Mouse (Mus musculus) intestine, embryonic 15.5 days (tissue): ENCODE data around the gene Pam. TPM values are rescaled to one million over a fixed set of nuclear protein-coding genes. Genes with fewer than 3 reads are reported as not detected.
A peak's percentile ranks its signal among the peaks of the same experiment; 100 is the strongest.

Experiments
- ATAC-seq: fragments of 200-750 bp; cut with Nextera tagmentation; 2 replicates; pipeline ENCODE4 v1.8.0; 2017; ENCODE audit warnings: moderate TSS enrichment, moderate library complexity
- H3K27ac ChIP-seq: fragments of 300-500 bp; sonication (generic); 2 replicates; pipeline ENCODE4 v1.5.1; 2015; ENCODE audit warnings: mild to moderate bottlenecking, inconsistent platforms
- H3K27me3 ChIP-seq: fragments of 300-500 bp; sonication (generic); replicated peaks from 2 replicates; pipeline ENCODE4 v1.6.1; 2015; ENCODE audit warnings: inconsistent platforms
- H3K36me3 ChIP-seq: fragments of 300-500 bp; sonication (generic); 2 replicates; pipeline ENCODE4 v1.6.1; 2015; ENCODE audit warnings: inconsistent platforms
- H3K4me1 ChIP-seq: fragments of 300-500 bp; sonication (generic); replicated peaks from 2 replicates; pipeline ENCODE4 v1.6.1; 2015; ENCODE audit warnings: inconsistent platforms
- H3K4me2 ChIP-seq: fragments of 300-500 bp; sonication (generic); replicated peaks from 2 replicates; pipeline ENCODE4 v1.6.1; 2015; ENCODE audit warnings: mild to moderate bottlenecking, inconsistent platforms
- H3K4me3 ChIP-seq: fragments of 300-500 bp; sonication (generic); replicated peaks from 2 replicates; pipeline ENCODE4 v1.5.1; 2015; ENCODE audit warnings: inconsistent platforms
- H3K9ac ChIP-seq: fragments of 300-500 bp; sonication (generic); 2 replicates; pipeline ENCODE4 v1.6.1; 2015; ENCODE audit warnings: inconsistent platforms
- H3K9me3 ChIP-seq: fragments of 300-500 bp; sonication (generic); 2 replicates; pipeline ENCODE4 v1.6.1; 2016; ENCODE audit warnings: inconsistent platforms
- WGBS: fragments of 180-500 bp; shearing (Covaris S2); methylation state at CpG from one replicate; pipeline ENCODE4 v1.1.7; 2015; 5-methylcytosine and 5-hydroxymethylcytosine counted together
- polyA plus RNA-seq: library from polyadenylated mRNA; unstranded; fragments of >200 nt; fragmentation: Nextera tagmentation; extraction: Ambion mirVana; gene quantifications from 2 replicates; pipeline ENCODE4 v1.2.1, GENCODE M21; 2015

Gene Pam
- polyA plus RNA-seq, 1 experiment from 2014 or later: 60.8 TPM

DNA sequence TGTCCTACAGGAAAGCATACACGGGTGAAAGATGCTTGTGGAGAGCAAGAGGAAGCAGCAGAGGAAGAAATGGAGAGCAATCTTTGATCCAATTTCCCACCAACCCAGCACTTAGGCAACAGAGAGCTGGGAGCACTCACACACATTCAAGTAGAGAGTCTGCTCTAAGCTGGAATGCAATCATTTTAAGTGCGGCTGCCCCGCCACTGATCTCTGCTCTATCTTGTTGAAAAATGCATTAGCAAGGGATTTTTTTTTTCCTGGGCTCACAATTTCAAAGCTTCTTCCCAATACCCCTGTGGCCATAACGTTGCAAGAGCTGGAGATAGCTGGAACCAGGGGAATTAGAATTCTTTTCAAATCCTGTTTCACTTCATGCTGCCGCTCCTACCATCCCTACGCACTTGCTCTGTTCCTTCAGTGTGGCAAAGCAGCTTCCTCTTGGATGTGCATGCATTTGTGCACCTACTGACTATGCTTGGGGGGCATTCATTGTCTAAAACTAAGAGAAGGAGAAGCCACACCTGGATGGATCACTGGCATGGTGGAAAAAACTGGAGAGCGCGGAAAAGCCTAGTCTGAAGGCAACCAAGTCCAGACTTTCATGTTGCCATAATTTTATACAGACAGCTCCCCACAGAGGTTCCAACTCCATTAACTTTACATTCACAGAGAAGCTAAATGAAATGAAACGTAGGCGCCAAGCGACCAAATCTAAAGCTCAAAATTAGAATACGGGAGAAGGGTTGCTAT lies 179.1 kb downstream of the Pam start:
- Histone ChIP-seq H3K27ac (no peak overlapping the region), H3K9ac (no peak overlapping the region), H3K4me1 (0 out of 2 replicates have a peak, but pooled peaks cover 2% of the 10 kb centered on the region), H3K4me3 (no peak overlapping the region), H3K9me3 (no peaks in the 10 kb centered on the region), H3K27me3 (no peaks in the 10 kb centered on the region), H3K4me2 (no peak overlapping the region), H3K36me3 (no peaks in the 10 kb centered on the region)
- ATAC-seq: no peak
- 73% methylated on average over 12 of the region's 12 CpGs for WGBS

- ATAC-seq: no peak
Observed at GRCm38 (mm10) chr1:97915726-97916125, 179.7 kb downstream of the Pam start.

DNA sequence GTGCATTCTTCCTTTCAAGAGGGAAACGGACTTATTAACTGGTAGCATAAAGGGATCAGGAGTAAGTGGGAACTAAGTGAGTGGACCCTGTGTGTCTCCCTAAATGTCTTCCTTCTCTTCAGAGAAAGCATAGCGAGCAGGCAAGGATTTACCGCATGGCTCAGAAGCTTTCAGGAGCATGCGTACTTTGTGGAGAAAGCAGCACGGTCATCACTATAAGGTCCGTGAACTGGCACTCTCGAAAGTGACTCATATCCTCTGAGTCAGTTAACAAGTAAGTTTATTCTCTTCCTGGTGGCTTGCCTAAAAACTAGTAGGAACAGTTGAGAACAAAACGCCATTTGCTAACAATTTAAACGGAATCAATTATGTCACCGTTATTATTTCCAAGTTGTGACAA lies 184.6 kb downstream of the Pam start:
- no peak for ATAC-seq
- no peaks in the 10 kb centered on the region for H3K9me3 ChIP-seq
- 74% methylated on average over 10 of the region's 10 CpGs for WGBS
- H3K4me2 ChIP-seq: no peak overlapping the region
- no peak overlapping the region for H3K27ac ChIP-seq
- no peak overlapping the region for H3K9ac ChIP-seq
- no peaks in the 10 kb centered on the region for H3K27me3 ChIP-seq
- H3K36me3 ChIP-seq: no peaks in the 10 kb centered on the region
- H3K4me3 ChIP-seq: no peak overlapping the region
- H3K4me1 ChIP-seq: no peaks in the 10 kb centered on the region

More at GRCm38 (mm10) chr1:97915726-97916125, 179.7 kb downstream of the Pam start:
- 82% methylated on average over 10 of the region's 10 CpGs for WGBS
- Histone ChIP-seq H3K9me3 (no peaks in the 10 kb centered on the region), H3K4me2 (no peak overlapping the region), H3K36me3 (no peaks in the 10 kb centered on the region), H3K27me3 (no peaks in the 10 kb centered on the region), H3K27ac (no peak overlapping the region), H3K4me1 (0 out of 2 replicates have a peak, but pooled peaks cover 2% of the 10 kb centered on the region), H3K9ac (no peak overlapping the region), H3K4me3 (no peak overlapping the region)

- no peak overlapping the region for H3K9ac ChIP-seq
- H3K4me2 ChIP-seq: no peak overlapping the region
- no peak overlapping the region for H3K27ac ChIP-seq
- no peaks in the 10 kb centered on the region for H3K27me3 ChIP-seq
- ATAC-seq: no peak
- no peaks in the 10 kb centered on the region for H3K4me1 ChIP-seq
- H3K4me3 ChIP-seq: no peak overlapping the region
- WGBS: 54% methylated on average over 5 of the region's 5 CpGs
- H3K36me3 ChIP-seq: no peaks in the 10 kb centered on the region
- no peaks in the 10 kb centered on the region for H3K9me3 ChIP-seq
Observed at GRCm38 (mm10) chr1:97909561-97909960, 185.9 kb downstream of the Pam start.

GRCm38 (mm10) chr1:97908736-97909135 lies 186.7 kb downstream of the Pam start:
- Histone ChIP-seq H3K4me1 (no peaks in the 10 kb centered on the region), H3K27ac (no peak overlapping the region), H3K27me3 (no peaks in the 10 kb centered on the region), H3K9ac (no peak overlapping the region), H3K36me3 (no peaks in the 10 kb centered on the region), H3K4me2 (no peak overlapping the region), H3K9me3 (no peaks in the 10 kb centered on the region), H3K4me3 (no peak overlapping the region)
- 89% methylated on average over 4 of the region's 4 CpGs for WGBS
- ATAC-seq: no peak

DNA sequence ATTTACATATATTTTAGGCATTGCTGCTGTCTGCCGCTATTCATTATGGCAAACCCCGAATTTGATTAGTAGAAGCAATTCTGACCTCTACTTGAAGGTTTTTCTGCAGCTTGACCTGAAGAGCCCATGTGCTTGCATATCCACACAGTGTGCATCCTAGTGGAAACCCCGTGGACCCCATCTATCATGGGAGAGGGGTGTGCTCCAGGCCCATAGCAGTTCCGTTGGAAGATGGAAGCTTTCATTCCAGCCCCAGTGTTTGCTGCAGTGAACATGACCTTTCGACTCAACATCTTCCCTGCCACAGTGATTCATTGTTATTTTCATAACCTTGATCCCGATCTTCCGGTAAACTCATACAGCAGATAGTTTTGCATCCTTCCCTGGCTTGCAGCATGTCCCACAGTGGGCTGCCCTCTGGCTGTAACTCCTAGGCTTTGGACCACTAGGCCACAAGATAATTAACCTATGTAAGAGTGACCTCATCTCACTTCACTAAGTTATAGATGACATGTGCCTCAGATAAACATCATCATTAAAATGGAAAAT lies 191.5 kb downstream of the Pam start:
- Histone ChIP-seq H3K4me1 (no peaks in the 10 kb centered on the region), H3K9me3 (no peaks in the 10 kb centered on the region), H3K4me3 (no peak overlapping the region), H3K36me3 (no peaks in the 10 kb centered on the region), H3K4me2 (no peak overlapping the region), H3K27ac (no peak overlapping the region), H3K27me3 (no peaks in the 10 kb centered on the region), H3K9ac (no peak overlapping the region)
- WGBS: 40% methylated on average over 7 of the region's 7 CpGs
- no peak for ATAC-seq

- Histone ChIP-seq H3K9me3 (no peaks in the 10 kb centered on the region), H3K36me3 (no peaks in the 10 kb centered on the region), H3K27ac (no peak overlapping the region), H3K4me2 (no peak overlapping the region), H3K9ac (no peak overlapping the region), H3K4me1 (no peaks in the 10 kb centered on the region), H3K4me3 (no peak overlapping the region), H3K27me3 (no peaks in the 10 kb centered on the region)
- WGBS: 55% methylated on average over 7 of the region's 7 CpGs
- ATAC-seq: peak; percentile 67; the same call in 1 of the 2 replicates
Observed at GRCm38 (mm10) chr1:97902830-97903229, 192.6 kb downstream of the Pam start.

GRCm38 (mm10) chr1:97900559-97901153 lies 194.8 kb downstream of the Pam start:
- Histone ChIP-seq H3K9ac (no peak overlapping the region), H3K4me1 (no peaks in the 10 kb centered on the region), H3K27me3 (no peaks in the 10 kb centered on the region), H3K27ac (no peak overlapping the region), H3K4me2 (no peak overlapping the region), H3K4me3 (no peak overlapping the region), H3K9me3 (no peaks in the 10 kb centered on the region), H3K36me3 (no peaks in the 10 kb centered on the region)
- ATAC-seq: no peak
- WGBS: 84% methylated on average over 7 of the region's 7 CpGs

GRCm38 (mm10) chr1:97887511-97887910 lies 207.9 kb downstream of the Pam start:
- H3K36me3 ChIP-seq: no peaks in the 10 kb centered on the region
- H3K9me3 ChIP-seq: no peaks in the 10 kb centered on the region
- H3K4me1 ChIP-seq: no peaks in the 10 kb centered on the region
- 85% methylated on average over 9 of the region's 9 CpGs for WGBS
- no peak for ATAC-seq
- H3K4me2 ChIP-seq: no peak overlapping the region
- no peak overlapping the region for H3K27ac ChIP-seq
- H3K9ac ChIP-seq: no peak overlapping the region
- H3K4me3 ChIP-seq: no peak overlapping the region
- no peaks in the 10 kb centered on the region for H3K27me3 ChIP-seq

DNA sequence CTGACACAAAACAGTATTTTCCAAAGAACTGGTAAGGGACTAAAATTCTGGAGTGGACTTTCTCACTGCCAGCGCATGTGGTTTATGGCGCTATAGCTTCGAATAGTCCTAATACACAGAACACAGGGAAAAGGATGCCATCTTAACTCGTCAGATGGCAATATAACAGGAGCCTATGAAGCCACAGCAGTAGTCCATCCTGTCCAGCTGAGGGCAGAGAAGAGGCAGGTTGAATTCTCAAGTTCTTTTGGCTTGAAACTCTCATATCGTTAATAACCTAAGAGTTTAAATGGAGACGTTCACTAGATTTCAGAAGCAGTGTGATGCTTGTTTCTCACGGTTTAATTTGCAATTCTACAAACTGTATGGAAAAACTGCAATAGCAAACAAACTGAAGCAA lies 211.9 kb downstream of the Pam start:
- WGBS: 84% methylated on average over 7 of the region's 7 CpGs
- H3K9me3 ChIP-seq: no peaks in the 10 kb centered on the region
- H3K4me2 ChIP-seq: no peak overlapping the region
- no peaks in the 10 kb centered on the region for H3K36me3 ChIP-seq
- H3K9ac ChIP-seq: no peak overlapping the region
- ATAC-seq: no peak
- no peaks in the 10 kb centered on the region for H3K27me3 ChIP-seq
- no peak overlapping the region for H3K4me3 ChIP-seq
- H3K4me1 ChIP-seq: no peaks in the 10 kb centered on the region
- no peak overlapping the region for H3K27ac ChIP-seq

- Histone ChIP-seq H3K27ac (no peak overlapping the region), H3K9ac (no peak overlapping the region), H3K4me3 (no peak overlapping the region), H3K4me1 (no peaks in the 10 kb centered on the region), H3K27me3 (no peaks in the 10 kb centered on the region), H3K4me2 (no peak overlapping the region), H3K36me3 (no peaks in the 10 kb centered on the region), H3K9me3 (no peaks in the 10 kb centered on the region)
- no peak for ATAC-seq
Observed at GRCm38 (mm10) chr1:97877037-97877436, 218.4 kb downstream of the Pam start.

GRCm38 (mm10) chr1:97873490-97874054 lies 221.9 kb downstream of the Pam start:
- Histone ChIP-seq H3K27ac (no peak overlapping the region), H3K9me3 (no peaks in the 10 kb centered on the region), H3K4me3 (no peak overlapping the region), H3K4me2 (no peak overlapping the region), H3K27me3 (no peaks in the 10 kb centered on the region), H3K36me3 (no peaks in the 10 kb centered on the region), H3K4me1 (no peaks in the 10 kb centered on the region), H3K9ac (no peak overlapping the region)
- 83% methylated on average over 2 of the region's 2 CpGs for WGBS
- ATAC-seq: no peak
